ENCODE assay signal across 15 mouse cellular contexts in the genomic region with DNA sequence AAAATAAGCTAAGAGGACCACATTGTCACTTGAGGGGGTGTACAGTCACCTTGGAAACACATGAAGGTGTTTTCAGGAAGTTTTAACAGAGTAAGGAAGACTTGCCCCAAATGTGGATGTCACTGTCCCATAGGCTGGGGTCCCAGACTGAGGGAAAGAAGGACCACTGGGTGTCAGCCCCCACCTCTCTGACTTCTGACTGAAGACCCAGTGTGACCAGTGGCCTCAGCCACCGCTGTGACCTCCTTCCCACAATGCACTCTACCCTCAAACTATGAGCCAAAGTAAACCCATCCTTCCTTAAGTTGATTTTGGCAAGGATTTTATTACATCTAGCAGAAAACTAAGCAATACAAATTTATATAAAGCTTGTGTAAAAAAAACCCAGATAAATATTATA.
"Had no signal": no experiment of that assay in that cellular context is flagged by ENCODE, and none has a peak within 500 bp of the region (broad histone marks: within the 10 kb centered on the region; RNA-seq: fewer than 3 reads in every experiment).

No protein-coding gene starts in this region.

- H3K27ac ChIP-seq: midbrain, embryonic 13.5 days; midbrain, embryonic 15.5 days; neural tube, embryonic 12.5 days; stomach, embryonic 15.5 days; stomach, postnatal 0 days had no signal

- H3K27me3 ChIP-seq: megakaryocyte, embryonic 14.5 days; midbrain, embryonic 13.5 days; midbrain, embryonic 15.5 days; neural tube, embryonic 12.5 days; stomach, embryonic 15.5 days had no signal

- H3K4me2 ChIP-seq: lung, embryonic 14.5 days; midbrain, embryonic 11.5 days; midbrain, embryonic 13.5 days; midbrain, embryonic 15.5 days; neural tube, embryonic 12.5 days; stomach, embryonic 15.5 days had no signal

- H3K9ac ChIP-seq: lung, embryonic 14.5 days; midbrain, embryonic 13.5 days; midbrain, embryonic 15.5 days; neural tube, embryonic 12.5 days; stomach, embryonic 15.5 days had no signal

- H3K4me3 ChIP-seq: megakaryocyte, embryonic 14.5 days; midbrain, embryonic 13.5 days; midbrain, embryonic 15.5 days; neural tube, embryonic 12.5 days; stomach, embryonic 15.5 days had no signal

- H3K9me3 ChIP-seq: megakaryocyte, embryonic 14.5 days; midbrain, embryonic 13.5 days; midbrain, embryonic 15.5 days; neural tube, embryonic 12.5 days; stomach, embryonic 15.5 days had no signal

- H3K36me3 ChIP-seq: midbrain, embryonic 13.5 days; midbrain, embryonic 15.5 days; neural tube, embryonic 12.5 days; stomach, embryonic 15.5 days had no signal

- DNase-seq: lung, adult 18-20 months; lung, embryonic 14.5 days; lung, postnatal 10 days; lung, postnatal 4 days; right cerebral cortex, postnatal 14 days; thymus, adult 2 months; thymus, postnatal 25 days; thymus, postnatal 4 days had no signal

- H3K4me1 ChIP-seq: midbrain, embryonic 15.5 days; neural tube, embryonic 12.5 days; stomach, embryonic 15.5 days had no signal

- ATAC-seq: midbrain, embryonic 13.5 days; midbrain, embryonic 15.5 days had no signal
